Mouse (Mus musculus) CD4-positive helper T cell, adult 2 months (primary cell): ENCODE measurements at regions not wholly inside any gene's neighbourhood (a gene's known extent, or its start where the extent isn't known, plus 50 kb on each side); places are given as distances from the start of the nearest gene placed in this dataset.

Experiments
- DNase-seq: peaks from one replicate; pipeline ENCODE4 v3.0.0-alpha.2; 2012; ENCODE audit warnings: low read depth, missing footprints, low spot score

DNA sequence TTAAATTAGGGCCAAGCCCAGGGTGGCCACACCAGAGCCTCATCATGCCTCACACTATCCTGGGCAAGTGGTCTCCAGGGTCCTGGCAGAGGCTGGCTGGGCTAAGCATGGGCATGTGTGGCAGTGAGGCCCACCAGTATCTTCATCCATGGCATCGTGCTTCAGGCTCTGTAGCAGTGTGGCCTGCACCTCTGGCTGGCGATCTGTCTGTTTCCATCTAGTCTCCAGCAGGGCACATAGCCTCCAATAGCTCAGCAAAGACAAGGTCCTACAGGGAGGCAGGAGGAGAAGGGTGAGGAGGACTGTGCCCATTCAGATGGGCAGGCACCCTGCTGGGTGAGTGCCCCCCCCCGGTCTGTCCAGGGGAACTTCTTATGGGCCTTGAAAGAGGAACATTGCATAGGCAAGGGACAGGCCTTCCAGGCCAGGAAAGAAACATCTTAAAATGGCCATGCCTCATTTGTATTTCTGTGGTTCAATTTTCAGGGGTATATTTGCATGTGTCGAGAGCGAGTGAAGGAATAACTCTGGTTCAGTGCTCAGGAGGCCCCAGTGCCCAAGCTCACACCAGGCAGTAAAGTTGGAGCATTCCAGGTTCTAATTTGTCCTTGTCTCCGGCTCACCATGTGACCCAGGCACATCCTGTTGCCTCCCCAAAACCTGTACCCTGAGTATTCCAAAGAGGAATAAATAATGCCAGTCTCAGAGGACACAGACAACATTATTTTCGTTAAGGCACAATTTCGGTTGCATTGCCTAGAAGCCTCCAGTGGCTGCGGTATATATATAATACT lies 60.4 kb upstream of the Ppara start:
- no peak for DNase-seq

- no peak for DNase-seq
Measured at GRCm38 (mm10) chr15:85675126-85675525, 59.7 kb upstream of the Ppara start.

DNA sequence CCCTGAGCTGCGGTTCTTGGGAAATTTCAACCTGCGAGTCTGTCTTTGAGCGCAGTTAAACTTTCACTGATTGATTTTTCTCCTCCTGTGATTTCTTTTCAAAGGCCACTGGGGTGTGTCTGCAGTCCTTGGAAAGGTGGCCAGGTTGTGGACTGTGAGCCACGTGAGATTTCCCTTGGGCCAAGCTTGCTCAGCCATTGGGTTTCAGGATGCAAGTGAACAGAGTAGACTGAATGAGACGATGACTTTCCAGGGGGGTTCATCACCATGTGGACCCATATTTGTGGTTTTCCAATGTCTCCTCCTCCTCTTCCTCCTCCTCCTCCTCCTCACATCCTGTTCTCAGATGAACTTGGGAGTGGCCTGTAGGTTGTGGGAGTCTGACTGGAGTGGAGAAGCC lies 59.0 kb upstream of the Ppara start:
- no peak for DNase-seq

GRCm38 (mm10) chr15:85676156-85676555 lies 58.6 kb upstream of the Ppara start:
- no peak for DNase-seq

- DNase-seq, result no peak
Measured at GRCm38 (mm10) chr15:85676871-85677270, 57.9 kb upstream of the Ppara start.

DNA sequence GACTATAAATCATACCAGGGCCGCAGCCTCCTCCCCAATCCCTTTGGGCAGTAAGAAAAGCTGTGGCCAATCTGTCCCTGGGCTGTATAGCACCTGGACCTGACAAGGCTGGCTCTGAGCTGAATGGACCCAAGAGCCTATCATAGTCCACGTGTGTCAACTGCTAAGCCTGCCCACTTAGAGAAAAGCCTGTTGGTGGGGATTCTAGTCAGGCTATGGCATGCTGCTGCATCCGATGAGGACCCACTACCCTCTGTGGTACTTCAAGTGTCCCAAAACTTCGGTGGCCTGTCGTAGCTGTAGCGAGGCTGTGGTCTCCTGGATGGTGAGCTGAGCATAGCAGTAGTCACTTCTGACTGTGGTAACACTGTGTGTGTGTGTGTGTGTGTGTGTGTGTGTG lies 57.4 kb upstream of the Ppara start:
- DNase-seq, result no peak

DNA sequence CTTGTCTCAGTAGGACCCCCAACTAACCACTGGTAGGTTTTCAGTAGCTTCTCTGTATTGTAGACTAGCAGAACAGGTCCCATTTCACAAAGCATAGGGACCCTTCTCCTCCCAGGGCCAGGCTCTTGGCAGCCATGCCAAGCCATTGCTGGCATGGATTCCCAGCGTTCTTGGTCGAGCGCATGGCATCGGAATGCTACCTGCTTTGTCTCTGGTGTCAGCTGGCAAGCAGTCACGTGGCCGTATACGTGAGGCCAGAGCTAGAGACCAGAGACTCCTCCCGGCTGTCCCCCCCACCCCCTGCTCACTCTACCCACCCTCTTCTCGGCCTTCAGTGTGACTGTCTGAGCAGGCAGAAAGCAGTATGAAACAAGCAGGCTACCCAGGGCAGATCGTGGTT lies 56.9 kb upstream of the Ppara start:
- DNase-seq, result no peak

GRCm38 (mm10) chr15:85678351-85678895 lies 56.4 kb upstream of the Ppara start:
- no peak for DNase-seq

DNA sequence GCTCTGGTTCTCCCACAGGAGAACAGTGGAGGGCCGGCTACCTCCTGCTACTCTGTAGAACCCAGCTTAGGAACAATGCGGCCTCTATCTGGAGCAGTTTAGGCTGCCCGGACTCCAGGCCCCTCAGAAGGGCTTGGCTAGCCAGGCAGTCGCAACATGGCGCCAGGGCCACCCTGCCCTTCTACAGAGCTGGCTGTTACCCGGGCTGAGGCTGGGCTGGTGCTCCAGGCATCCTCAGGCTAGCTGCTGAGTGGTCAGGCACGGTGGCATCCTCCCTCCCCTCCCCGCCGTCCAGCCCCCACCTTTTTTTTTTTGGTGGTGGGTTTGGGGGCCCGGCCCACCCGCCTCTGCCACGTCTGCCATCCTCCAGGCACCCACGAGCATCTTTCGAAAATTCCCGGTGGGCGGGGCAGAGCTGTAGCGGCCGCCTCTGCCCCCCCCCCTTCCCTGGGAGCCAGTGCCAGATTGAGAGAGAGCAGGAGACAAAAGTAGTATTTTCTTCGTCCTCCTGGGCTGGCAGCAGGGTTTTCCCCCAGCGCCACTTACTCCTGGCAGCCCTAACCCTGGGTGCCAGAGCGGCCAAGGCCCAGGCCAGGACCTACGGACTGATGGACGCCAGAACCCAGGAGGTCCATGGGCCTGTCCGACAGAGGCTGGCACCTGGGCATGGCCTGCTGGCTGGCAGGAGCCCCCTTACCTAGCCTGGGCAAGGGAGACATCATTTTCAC lies 55.6 kb upstream of the Ppara start:
- no peak for DNase-seq

GRCm38 (mm10) chr15:85679864-85680428 lies 54.8 kb upstream of the Ppara start:
- no peak for DNase-seq

DNA sequence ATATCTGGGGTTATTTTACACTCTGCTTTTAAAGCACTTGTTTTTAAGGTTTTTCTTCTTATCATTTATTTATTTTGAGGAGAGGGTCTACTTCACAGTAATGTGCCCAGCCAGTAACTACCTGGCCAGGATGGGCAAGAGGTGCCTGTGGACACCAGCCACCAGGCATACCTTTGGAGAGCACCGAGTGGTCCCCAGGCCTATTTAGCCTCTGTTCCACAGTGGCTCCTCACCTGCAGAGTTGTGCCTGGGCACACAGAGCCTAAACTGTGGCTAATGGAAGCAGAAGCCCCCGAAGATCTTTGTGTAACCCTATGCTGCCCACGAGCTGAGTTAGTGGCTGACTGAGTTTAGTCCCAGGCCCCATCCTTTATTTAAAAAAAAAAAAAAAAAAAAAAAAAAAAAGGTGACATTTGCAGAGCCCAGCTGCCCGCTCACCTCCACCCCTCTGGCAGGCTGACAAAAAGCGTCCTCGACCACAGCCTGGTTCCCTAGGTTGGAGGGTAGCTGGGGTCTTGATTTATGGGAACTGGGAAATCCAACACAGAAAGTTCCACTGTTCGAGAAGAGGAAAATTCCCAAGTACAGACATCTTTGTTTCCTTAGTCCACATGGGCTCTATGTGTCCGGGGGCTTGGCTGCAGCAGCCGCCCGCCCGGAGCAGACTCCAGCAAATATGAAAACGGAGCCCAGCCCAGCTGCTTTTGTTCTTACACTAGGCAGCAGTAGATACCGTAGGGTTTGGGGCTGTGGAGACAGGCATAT lies 54.1 kb upstream of the Ppara start:
- no peak for DNase-seq

DNA sequence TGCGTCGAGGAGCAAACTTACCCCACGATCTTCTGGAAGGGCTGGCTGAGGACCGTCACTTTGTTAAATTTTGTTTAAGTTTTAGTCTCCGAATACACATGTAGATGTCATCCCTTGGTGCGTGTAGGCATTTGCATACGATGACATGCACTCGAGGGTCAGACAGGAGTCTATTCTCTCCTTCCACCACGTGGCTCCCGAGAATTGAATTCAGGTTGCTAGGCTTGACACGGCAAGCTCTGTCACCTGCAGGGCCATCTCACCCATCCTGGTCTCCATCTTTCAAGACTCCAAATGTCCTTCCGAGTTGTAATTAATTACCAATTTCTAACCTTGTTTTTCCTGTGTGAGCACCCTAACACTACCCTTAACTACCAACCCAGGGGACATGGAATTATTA lies 52.7 kb upstream of the Ppara start:
- DNase-seq, result no peak

DNA sequence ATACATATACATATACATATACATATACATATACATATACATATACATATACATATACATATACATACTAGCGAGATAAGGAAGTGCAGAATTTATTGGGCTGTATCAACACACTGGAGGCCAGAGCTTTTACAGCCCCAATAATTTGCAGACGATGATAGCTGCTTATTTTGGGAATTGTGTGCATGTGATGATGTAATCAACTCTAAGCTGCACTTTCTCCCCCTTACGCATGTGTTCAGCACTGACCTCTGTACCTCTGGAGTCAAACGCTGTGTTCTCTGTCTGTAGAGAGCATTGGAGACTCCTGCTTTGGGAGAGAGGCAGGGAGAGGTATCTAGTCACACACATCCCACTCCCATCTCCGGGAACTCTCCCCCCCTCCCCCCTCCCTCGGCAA lies 52.0 kb upstream of the Ppara start:
- DNase-seq, result no peak

GRCm38 (mm10) chr15:85683271-85683670 lies 51.5 kb upstream of the Ppara start:
- DNase-seq, result no peak

DNA sequence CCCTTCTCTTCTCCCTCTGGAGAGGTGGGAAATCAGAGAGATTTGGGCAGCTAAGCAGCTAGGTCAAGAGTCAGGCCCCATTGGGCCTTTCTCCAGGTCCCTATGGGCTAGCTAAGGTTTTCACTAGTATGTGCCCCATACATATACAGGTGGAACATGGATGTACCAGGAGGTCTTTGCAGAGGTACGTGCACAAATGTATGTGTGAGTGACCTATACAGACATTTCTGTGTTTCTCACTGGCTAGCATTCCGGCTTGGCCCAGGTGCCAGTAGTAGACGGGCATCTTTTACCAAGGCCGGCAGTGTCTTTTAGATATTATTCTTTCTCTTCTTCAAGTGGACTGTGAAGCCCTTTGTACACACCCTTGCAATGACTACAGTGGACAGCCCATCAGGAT lies 51.1 kb upstream of the Ppara start:
- DNase-seq, result no peak

- DNase-seq, result no peak
Measured at GRCm38 (mm10) chr15:85684164-85684708, 50.5 kb upstream of the Ppara start.

- DNase-seq, result no peak
Measured at GRCm38 (mm10) chr15:85684875-85685274, 49.9 kb upstream of the Ppara start.
